Mouse (Mus musculus) cortical plate, adult 2 months (tissue): ENCODE data around the gene Aldh16a1.
A peak's percentile ranks its signal among the peaks of the same experiment; 100 is the strongest.

Experiments
- CTCF ChIP-seq: fragments of 200-500 bp; IDR thresholded peaks from 2 replicates; pipeline ENCODE4 v1.5.1; 2011; ENCODE audit warnings: mild to moderate bottlenecking, control low read depth, low read length; ENCODE audit not compliant: insufficient read depth; ENCODE audit errors: extremely low read depth
- POLR2A ChIP-seq: fragments of 200-500 bp; IDR thresholded peaks from 2 replicates; pipeline ENCODE4 v1.6.1; 2011; ENCODE audit warnings: mild to moderate bottlenecking, low read length, control low read depth; ENCODE audit not compliant: insufficient read depth; ENCODE audit errors: extremely low read depth

- TF ChIP-seq POLR2A (peak; percentile 45; the same call in 1 of the 2 replicates), CTCF (no peak)
Measured at GRCm38 (mm10) chr7:45166950-45167401, 12.6 kb upstream of the Aldh16a1 start.
